Mouse (Mus musculus) cerebellum, adult 11 months (tissue): Measurements from ENCODE around the gene Slc16a4.
A peak's percentile ranks its signal among the peaks of the same experiment; 100 is the strongest.
"Not testable (repeated sequence)": the region's sequence is repeated elsewhere in the genome, so short reads cannot be mapped to it uniquely, and the experiment has no call there.

Experiments used
- DNase-seq: peaks from one replicate; pipeline ENCODE4 v3.0.0; 2022

Gene Slc16a4

DNA sequence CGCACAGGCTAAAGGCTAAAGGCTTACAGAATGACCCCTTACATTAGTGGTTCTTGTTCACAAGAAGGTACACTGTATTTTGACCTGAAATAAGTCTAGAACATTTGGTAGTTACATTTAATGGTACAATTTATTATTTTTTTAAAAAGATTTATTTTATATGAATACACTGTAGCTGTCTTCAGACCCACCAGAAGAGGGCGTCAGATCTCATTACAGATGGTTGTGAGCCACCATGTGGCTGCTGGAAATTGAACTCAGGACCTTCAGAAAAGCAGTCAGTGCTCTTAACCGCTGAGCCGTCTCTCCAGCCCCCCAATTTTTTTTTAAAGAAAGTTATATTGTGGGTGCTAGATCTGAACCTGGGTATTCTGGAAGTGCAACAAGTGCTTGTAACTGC lies 5.9 kb downstream of the Slc16a4 start:
- not testable (repeated sequence) for DNase-seq

DNA sequence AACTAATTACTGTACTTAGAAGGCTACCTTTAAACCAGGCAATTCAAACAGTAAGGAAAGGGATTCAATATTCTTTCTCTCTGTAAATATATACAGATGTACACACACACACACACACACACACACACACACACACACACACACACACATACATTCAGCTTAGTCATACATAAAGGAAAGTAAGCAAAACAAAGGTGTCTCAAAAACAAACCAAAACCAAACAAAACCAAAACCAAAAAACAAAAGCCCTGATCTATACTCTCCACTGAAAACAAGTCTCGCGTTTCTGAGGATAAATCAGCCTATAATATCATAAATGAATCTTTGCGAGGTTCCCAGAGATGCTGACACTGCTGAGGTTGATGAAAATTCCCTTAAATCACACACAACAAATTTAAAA lies 26.3 kb downstream of the Slc16a4 start:
- DNase-seq, result no peak

DNA sequence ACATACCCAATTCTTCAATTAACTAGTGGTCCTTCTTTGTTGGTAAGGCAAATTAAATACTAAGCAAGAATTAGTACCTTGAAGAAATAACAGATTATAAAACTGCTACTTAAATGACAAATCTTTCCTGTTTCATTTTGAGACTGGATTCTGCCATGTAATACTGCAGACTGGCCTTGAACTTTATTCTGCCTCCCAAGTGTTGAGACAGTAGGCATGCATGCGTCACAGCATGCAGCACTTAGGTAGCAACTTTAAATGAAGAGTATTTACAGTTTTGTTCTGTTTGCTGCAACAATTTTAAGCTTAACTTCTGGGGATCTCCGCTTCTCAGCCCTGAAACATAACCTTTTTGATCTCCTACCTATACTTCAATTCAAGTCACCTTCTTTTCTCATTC lies 30.1 kb downstream of the Slc16a4 start:
- no peak for DNase-seq

DNA sequence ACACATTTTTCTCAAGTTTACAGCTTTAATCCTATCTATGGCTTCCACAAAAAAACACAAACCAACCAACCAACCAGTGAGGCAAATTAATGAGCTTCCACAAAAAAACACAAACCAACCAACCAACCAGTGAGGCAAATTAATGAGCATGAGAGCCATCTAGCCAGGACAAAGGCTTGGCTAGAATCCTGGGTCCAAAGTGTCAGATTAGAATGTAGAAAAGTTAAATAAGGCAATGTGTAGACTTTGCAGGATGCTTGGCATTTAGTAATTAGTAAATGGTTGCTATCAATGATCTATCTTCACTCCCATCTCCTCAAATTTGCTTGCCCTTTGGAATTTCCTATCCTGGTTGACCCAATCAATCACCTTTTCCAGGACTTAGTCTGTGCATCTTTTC lies 30.7 kb downstream of the Slc16a4 start:
- DNase-seq, result no peak

DNA sequence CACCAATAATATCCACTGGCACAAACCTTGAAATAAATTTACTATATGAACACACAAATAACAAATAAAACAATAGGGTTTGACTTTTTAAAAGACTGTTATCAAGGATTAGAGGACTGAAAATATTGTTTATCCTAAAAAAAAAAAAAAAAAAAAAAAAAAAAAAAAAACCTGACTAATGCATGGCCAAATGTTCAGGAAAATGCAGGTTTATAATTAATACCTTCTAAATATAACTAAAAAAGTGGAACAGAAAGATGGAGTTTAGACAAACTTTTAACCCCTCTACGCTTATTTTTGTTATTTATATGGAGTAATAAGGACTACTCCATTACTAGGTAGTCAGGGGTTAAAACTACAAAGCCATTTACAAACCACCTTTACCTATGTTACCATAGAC lies 35.4 kb downstream of the Slc16a4 start:
- DNase-seq, result no peak

DNA sequence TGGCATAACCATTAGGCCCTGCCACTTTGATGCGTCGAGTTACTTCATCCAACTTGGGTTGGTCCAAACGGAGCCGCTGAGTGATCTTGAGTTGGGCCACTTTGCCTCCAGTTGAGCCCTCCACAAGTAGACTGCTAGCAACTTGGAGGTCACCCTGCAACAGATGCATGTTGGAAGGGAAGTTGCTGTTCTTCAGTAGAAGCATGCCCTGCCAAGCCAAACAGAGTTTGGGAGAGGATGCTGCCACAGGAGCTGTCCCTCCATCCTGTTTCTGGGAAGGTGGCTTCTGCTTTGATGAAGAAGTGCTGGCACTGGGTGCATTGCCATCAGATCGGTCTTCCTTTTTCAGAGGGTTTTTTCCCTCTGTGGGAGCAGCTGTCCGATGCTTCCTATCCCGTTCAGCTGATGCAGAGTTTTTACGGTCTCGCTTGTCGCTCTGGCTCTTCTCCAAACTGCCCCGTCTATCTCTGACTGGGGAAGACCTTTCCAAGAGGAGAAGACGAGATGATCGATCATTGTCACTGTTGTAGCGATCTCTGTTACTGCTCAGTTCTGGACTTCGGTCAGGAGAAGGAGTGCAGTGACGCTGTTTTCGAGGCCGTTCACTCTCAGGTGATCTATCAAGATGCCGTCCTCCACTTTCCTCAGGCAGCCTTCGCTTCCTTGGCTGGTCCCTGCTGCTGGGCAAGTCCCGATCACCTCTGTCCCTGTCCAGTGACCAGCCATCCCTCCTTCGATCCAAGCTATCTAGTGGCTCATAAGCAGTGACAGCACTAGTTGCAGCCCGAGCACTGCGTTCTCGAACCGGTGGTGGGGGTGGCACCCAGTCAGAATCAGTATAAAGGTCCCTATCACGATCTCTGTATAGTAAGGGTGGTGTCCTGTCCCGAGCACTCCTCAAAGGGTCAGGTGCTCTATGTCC lies 39.7 kb downstream of the Slc16a4 start:
- DNase-seq, result peak; percentile 11

DNA sequence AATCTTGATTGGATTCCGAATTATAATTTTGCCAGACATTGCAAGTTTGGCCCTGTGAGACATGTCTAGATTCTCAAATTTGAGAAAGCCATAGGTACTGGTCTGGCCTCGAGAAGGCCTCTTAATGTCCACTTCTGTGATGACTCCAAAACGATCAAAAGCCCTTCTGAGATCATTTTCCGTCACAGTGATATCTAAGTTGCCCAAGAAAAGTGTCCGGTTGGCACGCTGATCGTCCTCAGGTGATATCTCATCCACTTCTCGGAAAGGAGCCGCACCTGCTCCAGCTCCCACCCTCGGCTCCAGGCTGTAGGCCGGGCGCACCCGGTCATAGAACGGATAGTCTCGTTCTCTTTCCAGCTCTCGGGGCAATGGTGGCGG lies 40.7 kb downstream of the Slc16a4 start:
- DNase-seq, result no peak

DNA sequence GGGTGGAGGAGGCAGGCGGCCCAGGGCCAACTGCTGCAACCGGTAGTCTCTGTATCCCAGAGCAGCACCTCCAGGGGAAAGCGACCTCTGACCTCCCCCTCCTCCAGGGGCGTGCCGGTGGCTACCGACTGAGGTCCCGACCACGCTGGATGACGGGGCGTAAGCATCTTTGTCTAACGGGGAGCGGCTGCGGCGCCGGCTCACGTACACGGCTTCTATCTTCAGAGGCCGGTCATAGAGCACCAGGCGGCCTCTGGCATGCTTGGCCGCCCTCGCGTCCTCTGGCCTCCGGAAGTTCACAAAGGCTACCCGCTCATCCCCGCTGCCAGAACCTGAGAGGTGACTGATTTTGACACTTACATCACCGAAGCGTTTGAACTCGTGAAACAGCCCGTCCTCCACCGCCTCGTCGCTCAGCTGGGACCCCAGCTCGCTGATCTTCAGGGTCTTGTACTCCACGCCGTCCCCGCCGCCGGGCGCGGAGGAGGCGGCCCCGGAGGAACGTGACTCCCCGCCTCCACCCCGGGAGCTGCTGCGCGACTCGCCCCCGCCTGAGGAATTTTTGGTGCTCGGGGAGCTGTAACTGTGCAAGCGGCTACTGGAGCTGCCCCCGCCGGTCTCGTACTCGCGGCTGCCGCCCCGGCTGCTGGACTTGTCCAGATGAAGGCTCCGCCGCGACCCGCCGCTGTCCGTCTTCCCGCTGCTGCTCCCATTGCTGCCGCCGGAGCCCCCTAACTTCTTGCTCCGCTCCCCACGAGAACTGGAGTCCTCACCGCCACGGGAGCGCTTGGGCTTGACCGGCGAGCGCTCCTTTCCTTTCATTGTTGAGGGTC lies 41.3 kb downstream of the Slc16a4 start:
- DNase-seq, result peak; percentile 46

DNA sequence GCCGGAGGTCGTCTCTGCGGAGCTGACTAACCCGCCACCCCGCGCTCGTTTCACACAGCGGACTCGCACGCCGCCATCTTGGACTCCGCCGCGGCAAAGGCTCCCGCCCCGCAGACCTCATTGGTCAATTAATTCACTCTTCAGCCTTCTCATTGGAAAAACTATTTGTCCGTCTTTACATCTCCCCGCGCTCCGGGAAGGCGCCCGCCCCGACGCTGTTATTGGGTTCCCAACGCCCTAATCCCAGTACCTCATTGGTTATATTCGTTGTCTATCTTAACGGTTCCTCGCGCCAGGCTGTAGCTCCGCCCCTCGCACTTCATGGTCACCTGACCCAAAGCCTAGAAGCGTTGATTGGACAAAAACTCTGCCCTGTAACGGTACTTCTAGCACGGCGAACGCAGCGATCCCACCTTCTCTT lies 41.9 kb downstream of the Slc16a4 start:
- DNase-seq, result peak; percentile 96

DNA sequence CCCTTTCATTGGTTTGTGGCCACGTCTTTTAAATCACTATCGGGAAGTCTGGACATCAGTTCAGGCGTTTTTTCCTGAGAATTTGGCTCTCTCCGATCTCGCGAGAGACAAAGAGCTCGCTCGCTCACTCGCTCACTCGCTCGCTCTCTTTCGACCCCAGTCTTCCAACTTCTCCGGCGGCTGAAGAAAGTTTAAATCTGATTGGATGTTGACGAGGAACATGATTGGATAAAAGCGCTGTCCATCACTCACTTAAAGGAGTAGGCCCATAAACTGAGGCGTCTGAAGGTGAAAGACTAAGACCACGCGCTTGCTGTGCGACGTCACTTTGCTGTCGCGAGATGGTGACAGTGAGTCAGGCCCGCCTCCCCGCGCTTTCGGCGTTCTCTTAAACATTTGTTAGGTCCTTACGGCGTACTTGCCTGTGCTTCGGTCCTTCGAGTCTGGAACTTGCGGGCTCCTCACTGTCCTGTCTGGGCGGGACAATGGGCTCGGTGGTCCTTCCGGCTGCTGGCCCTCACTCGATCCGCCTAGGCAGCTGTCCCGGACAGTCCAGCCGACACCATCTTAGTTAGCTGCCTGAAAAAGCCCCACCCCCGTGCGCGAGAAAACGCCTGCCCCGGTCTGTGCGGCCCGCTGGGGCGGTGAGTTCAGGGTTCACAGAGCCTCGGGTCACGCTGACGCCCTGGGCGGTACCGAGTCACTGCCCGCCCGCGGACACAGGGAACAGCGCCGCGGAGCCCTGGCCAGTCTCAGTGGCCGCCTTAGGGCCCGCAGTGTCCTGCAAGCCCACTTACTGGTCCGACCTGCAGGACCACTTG lies 42.6 kb downstream of the Slc16a4 start, which contains the start of gene Rbm15:
Gene Rbm15 (minus strand): TSS at position 293 of the 821 bp plus-strand sequence.
- peak; percentile 95 for DNase-seq

DNA sequence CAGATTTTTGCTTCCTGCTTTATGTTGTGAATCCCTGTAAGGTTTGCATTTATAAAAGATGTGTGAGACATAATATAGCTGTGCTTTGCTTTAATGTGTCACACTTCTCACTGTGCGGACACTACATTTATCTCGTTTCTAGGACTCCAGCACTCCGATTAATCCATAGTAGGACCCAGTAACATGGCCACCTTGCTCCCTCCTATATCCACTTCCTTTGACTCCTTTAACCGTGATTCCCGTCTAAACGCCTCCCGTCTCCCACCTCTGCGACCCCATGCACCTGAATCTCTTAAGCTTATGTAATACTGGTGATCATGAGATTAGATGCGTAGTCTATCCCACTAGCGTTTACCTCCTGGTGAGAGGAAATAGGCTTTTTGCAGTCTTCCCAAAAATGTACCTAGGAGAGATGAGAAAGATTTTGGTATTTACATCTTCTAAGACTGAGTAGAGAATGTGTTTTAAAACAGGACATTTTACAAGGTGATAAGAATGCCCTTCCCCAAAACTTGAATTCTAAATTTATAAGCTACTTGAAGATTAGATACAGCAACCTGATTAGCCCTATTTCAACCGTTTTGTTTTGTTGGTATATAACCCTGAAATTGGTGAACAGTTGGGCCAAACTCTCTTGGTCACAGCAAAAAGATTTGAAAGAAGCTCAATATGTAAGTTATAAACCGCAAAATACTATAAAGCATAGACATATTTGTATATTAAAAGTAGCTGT lies 43.3 kb downstream of the Slc16a4 start:
- no peak for DNase-seq

DNA sequence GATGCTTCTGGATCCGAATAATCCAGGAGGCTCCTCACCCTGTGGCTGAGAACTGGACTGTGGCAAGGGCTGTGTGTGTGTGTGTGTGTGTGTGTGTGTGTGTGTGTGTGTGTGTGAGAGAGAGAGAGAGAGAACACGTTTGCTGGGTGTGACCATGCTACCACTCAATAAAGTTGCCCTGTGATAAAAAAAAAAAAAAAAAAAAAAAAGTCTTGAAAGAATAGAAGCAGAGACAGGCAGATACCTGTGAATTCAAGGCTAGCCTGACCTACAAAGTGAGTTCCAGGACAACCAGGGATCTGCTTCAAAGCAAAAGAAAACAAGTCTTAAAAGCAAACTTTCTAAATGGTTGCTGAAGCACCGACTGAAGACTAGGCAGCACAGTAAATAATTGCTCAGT lies 52.9 kb downstream of the Slc16a4 start:
- no peak for DNase-seq

DNA sequence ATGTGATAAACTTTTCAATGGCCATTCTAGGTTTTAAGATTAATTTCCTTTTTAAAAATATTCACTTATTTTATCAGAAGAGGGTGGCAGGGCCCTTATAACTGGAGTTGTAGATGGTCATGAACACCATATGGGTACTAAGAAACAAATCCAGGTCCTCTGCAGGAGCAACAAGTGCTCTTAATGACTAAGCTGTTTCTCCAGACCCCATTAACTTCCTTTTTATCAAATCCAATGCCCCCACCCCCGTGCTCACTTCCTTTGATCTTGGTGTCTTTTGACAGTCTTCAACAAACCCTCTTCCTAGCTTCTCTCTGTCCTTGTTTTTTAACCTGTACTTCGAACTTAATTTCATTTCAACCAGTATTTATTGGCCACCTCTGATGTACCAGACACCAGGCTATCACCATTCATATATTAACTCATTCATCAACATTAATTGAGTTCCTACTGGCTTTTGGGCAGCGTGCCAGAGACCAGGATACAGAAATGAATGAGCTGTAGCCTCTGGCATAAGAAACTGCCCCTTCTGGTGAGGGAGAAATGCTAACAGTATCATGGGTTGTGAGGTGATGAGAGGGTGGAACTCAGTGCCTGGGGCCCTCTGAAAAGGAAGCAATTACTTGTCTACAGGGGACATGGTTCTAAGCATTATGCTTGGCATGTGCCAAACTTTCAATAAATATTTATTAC lies 54.1 kb downstream of the Slc16a4 start:
- DNase-seq, result no peak

DNA sequence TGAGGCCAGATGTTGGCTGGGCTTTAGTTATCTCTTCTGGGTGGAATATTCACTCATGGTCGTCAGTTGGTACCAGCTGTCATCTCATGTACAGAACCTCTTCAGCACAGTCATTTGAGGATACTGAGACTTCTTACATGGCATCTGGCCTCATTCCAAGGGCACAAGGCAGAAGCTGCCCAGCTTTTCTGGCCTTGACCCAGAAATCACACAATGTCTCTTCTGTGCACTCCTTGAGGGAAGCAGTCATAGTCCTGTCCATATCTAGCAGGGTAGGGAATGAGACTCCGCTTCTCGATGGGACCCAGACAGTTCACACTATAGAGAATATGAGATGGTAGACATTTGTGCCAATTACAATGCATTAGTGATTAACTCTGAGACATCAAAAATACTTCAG lies 58.0 kb downstream of the Slc16a4 start:
- DNase-seq, result no peak

DNA sequence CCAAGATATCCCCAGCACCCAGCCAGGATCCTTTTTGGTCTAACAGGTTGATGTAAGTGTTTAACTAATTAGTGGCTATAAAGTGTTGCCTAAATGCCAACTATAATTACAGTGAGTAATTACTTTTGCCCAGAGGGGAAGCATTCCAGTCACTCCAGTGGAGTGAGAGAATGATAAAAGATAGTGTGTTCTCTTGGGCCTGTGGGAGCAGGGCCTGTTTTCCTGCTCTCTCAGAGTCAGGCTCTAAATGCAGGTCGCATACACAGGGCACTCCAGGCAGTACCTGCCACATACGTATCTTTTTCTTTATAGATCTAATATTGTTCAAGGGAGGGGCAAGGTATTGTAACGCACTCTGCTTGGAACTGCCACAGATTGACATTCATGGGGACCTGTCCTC lies 60.7 kb downstream of the Slc16a4 start:
- DNase-seq, result no peak

DNA sequence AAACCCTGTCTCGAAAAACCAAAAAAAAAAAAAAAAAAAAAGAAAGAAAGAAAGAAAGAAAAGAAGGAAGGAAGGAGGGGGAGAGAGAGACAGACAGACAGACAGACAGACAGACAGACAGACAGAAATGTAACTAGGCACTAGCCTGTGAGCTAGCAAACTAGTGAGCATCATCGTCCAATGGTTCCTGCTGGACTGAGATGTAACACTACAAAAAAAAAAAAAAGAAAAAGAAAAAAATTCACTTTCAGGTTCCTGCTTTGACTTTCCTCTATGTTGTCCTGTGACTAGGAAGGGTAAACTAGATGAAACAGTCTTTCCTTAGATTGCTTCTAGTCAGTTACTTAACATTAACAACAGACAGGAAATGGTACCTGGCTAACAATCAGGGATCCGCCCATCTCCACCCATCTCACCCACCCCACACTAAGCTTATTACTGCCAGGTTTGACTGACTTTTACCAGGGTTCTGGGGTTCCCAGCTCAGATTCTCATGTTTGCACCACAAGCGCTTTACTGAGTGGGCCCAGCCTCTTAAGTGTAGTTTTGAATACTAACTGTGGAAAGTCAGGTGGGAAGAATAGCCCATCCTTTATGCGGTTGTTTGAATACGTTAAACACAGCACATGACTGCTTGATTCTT lies 64.7 kb downstream of the Slc16a4 start:
- no peak for DNase-seq

DNA sequence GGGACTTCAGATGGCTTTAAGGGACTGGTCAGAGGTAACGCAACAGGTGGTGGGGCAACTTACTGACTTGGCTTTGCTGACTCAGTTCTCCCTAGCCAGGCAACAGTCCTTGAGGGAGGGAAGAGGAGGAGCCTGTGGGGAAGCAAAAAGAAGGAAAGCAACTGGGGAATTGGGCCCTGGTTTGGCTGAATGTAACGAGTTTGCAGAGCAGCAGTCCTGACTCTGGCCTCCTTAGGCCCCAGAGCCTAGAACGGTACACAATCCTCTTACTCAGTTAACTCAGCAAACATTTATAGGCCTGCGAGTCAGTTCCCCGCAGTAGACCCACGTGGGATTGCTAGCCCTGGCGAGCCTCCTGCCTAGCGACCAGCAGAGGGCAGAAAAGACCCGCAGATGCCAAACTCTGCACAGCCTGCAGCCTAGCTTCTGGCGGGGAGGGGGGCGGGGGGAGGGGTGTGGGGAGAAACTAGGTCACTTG lies 66.0 kb downstream of the Slc16a4 start:
- peak; percentile 82 for DNase-seq

DNA sequence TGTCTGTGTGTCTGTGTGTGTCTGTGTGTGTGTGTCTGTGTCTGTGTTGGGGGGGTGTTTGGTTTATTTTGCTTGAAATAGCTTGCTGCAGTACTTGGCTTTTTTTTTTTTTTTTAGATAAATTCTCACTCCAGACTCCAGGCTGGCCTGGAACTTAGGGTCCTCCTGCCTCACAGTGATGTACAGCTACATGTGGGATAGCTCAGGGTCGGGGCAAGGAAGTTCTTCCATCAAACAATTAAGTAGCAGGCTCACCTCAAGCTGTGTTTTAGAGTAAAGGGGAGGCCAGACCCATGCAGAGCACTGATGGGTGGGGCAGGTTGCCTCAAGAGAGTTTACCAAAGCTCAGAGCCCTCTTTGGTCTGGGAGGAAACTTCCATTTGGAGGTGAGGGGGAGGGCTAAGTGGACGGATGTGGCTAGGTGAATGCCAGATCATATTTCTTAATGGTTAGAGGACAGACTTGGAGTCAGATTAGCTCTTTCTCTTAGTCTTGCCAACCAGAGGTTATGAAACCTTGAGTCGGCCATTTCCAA lies 66.7 kb downstream of the Slc16a4 start:
- DNase-seq, result no peak

DNA sequence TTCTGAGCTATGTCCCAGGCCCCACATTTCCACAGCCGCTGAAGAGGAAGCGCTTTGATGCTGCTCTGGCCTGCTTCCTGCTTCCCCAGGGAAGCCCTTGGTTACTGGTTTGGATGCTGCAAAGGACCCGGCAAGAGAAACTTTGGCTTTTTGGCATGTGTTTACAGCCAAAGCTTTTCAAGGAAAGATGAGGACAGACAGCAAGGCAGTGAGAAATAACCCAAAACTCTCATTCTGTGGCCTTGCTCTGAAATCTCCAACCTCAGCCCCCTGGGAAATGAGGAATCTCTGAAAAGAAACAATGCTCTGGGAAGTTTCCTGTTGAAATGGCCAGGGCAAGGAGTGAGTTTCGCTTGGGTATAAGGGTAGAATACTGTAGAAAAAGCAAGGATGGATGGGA lies 69.3 kb downstream of the Slc16a4 start:
- DNase-seq, result no peak
